Mouse (Mus musculus): ENCODE measurements around the gene Rad23b. TPM values are rescaled to one million over a fixed set of nuclear protein-coding genes. Genes with fewer than 3 reads are reported as not detected.
"Not testable (repeated sequence)": the region's sequence is repeated elsewhere in the genome, so short reads cannot be mapped to it uniquely, and the experiment has no call there.

Rad23b gene
- polyA plus RNA-seq, 1 experiment from 2014 or later, result 39.9 TPM

- TF ChIP-seq EP300 (IDR thresholded peaks at IDR 0.05; ENCODE audit: low read depth) (no peak), CTCF (IDR thresholded peaks at IDR 0.05; ENCODE audit: low read depth) (peak; percentile 76)
- H3K4me3 ChIP-seq (ENCODE audit: low read depth, low read length), result no peak overlapping the region
- H3K27ac ChIP-seq (ENCODE audit: low read depth), result no peak overlapping the region
- H3K9me3 ChIP-seq (ENCODE audit: low read length), result peaks cover 6% of the 10 kb centered on the region; the same call in 1 of the 2 replicates
- ATAC-seq (0 out of 2 replicates have a peak, but pooled peaks have one; percentile 43), DNase-seq (peak; percentile 69)
- H3K27me3 ChIP-seq (ENCODE audit: insufficient read depth, low read length), result no peaks in the 10 kb centered on the region
- no peaks in the 10 kb centered on the region for H3K4me1 ChIP-seq (ENCODE audit: insufficient read depth)
- no peak overlapping the region for H3K4me2 ChIP-seq (ENCODE audit: low read depth, low read length)
- no peak overlapping the region for H3K9ac ChIP-seq (replicated peaks)
- WGBS (ENCODE audit: insufficient replicate concordance), result 42% methylated on average over 17 of the region's 17 CpGs
- no peaks in the 10 kb centered on the region for H3K36me3 ChIP-seq (replicated peaks; ENCODE audit: insufficient read depth, low read length)
Measured at GRCm38 (mm10) chr4:55397911-55398762, 48.3 kb downstream of the Rad23b start.

- ATAC-seq, result no peak
- DNase-seq, result no peak
- Histone ChIP-seq H3K4me1 (ENCODE audit: insufficient read depth) (no peaks in the 10 kb centered on the region), H3K4me3 (ENCODE audit: low read depth, low read length) (no peak overlapping the region), H3K9me3 (ENCODE audit: low read length) (peaks cover 6% of the 10 kb centered on the region; the same call in 1 of the 2 replicates), H3K36me3 (replicated peaks; ENCODE audit: insufficient read depth, low read length) (no peaks in the 10 kb centered on the region), H3K9ac (replicated peaks) (no peak overlapping the region), H3K27ac (ENCODE audit: low read depth) (no peak overlapping the region), H3K4me2 (ENCODE audit: low read depth, low read length) (no peak overlapping the region), H3K27me3 (ENCODE audit: insufficient read depth, low read length) (no peaks in the 10 kb centered on the region)
- TF ChIP-seq CTCF (IDR thresholded peaks at IDR 0.05; ENCODE audit: low read depth), result no peak
- no peak for TF ChIP-seq EP300 (IDR thresholded peaks at IDR 0.05; ENCODE audit: low read depth)
- WGBS (ENCODE audit: insufficient replicate concordance), result 76% methylated on average over 11 of the region's 11 CpGs
Measured at GRCm38 (mm10) chr4:55398901-55399300, 49.1 kb downstream of the Rad23b start.

GRCm38 (mm10) chr4:55405329-55405728, 55.5 kb downstream of the Rad23b start:
- H3K4me1 ChIP-seq (ENCODE audit: insufficient read depth), result no peaks in the 10 kb centered on the region
- peaks cover 6% of the 10 kb centered on the region; the same call in 1 of the 2 replicates for H3K9me3 ChIP-seq (ENCODE audit: low read length)
- no peaks in the 10 kb centered on the region for H3K36me3 ChIP-seq (replicated peaks; ENCODE audit: insufficient read depth, low read length)
- ATAC-seq, result no peak
- 69% methylated on average over 3 of the region's 3 CpGs for WGBS (ENCODE audit: insufficient replicate concordance)
- H3K4me2 ChIP-seq (ENCODE audit: low read depth, low read length), result no peak overlapping the region
- H3K27me3 ChIP-seq (ENCODE audit: insufficient read depth, low read length), result no peaks in the 10 kb centered on the region
- no peak overlapping the region for H3K27ac ChIP-seq (ENCODE audit: low read depth)
- no peak overlapping the region for H3K4me3 ChIP-seq (ENCODE audit: low read depth, low read length)
- TF ChIP-seq CTCF (IDR thresholded peaks at IDR 0.05; ENCODE audit: low read depth) (no peak), EP300 (IDR thresholded peaks at IDR 0.05; ENCODE audit: low read depth) (no peak)
- H3K9ac ChIP-seq (replicated peaks), result no peak overlapping the region
- DNase-seq, result no peak

GRCm38 (mm10) chr4:55406558-55406957, 56.7 kb downstream of the Rad23b start:
- H3K4me1 ChIP-seq (ENCODE audit: insufficient read depth), result no peaks in the 10 kb centered on the region
- H3K9ac ChIP-seq (replicated peaks), result no peak overlapping the region
- no peak overlapping the region for H3K4me2 ChIP-seq (ENCODE audit: low read depth, low read length)
- ATAC-seq (no peak), DNase-seq (no peak)
- 89% methylated on average over 1 of the region's 1 CpGs for WGBS (ENCODE audit: insufficient replicate concordance)
- no peak for TF ChIP-seq CTCF (IDR thresholded peaks at IDR 0.05; ENCODE audit: low read depth)
- no peak for TF ChIP-seq EP300 (IDR thresholded peaks at IDR 0.05; ENCODE audit: low read depth)
- no peaks in the 10 kb centered on the region for H3K36me3 ChIP-seq (replicated peaks; ENCODE audit: insufficient read depth, low read length)
- H3K27me3 ChIP-seq (ENCODE audit: insufficient read depth, low read length), result no peaks in the 10 kb centered on the region
- no peak overlapping the region for H3K4me3 ChIP-seq (ENCODE audit: low read depth, low read length)
- H3K27ac ChIP-seq (ENCODE audit: low read depth), result no peak overlapping the region
- peaks cover under 1% of the 10 kb centered on the region; the same call in 1 of the 2 replicates for H3K9me3 ChIP-seq (ENCODE audit: low read length)

GRCm38 (mm10) chr4:55408081-55408480, 58.2 kb downstream of the Rad23b start:
- no peak overlapping the region for H3K27ac ChIP-seq (ENCODE audit: low read depth)
- H3K4me3 ChIP-seq (ENCODE audit: low read depth, low read length), result no peak overlapping the region
- H3K36me3 ChIP-seq (replicated peaks; ENCODE audit: insufficient read depth, low read length), result no peaks in the 10 kb centered on the region
- H3K27me3 ChIP-seq (ENCODE audit: insufficient read depth, low read length), result no peaks in the 10 kb centered on the region
- ATAC-seq, result no peak
- no peak overlapping the region for H3K9ac ChIP-seq (replicated peaks)
- no peak overlapping the region for H3K4me2 ChIP-seq (ENCODE audit: low read depth, low read length)
- TF ChIP-seq CTCF (IDR thresholded peaks at IDR 0.05; ENCODE audit: low read depth) (no peak), EP300 (IDR thresholded peaks at IDR 0.05; ENCODE audit: low read depth) (no peak)
- no peaks in the 10 kb centered on the region for H3K4me1 ChIP-seq (ENCODE audit: insufficient read depth)
- DNase-seq, result no peak
- H3K9me3 ChIP-seq (ENCODE audit: low read length), result no peaks in the 10 kb centered on the region
- WGBS (ENCODE audit: insufficient replicate concordance), result 70% methylated on average over 2 of the region's 2 CpGs

GRCm38 (mm10) chr4:55409025-55409424, 59.2 kb downstream of the Rad23b start:
- ATAC-seq (no peak), DNase-seq (no peak)
- Histone ChIP-seq H3K9ac (replicated peaks) (no peak overlapping the region), H3K4me1 (ENCODE audit: insufficient read depth) (no peaks in the 10 kb centered on the region), H3K4me2 (ENCODE audit: low read depth, low read length) (no peak overlapping the region), H3K9me3 (ENCODE audit: low read length) (no peaks in the 10 kb centered on the region), H3K27ac (ENCODE audit: low read depth) (no peak overlapping the region), H3K36me3 (replicated peaks; ENCODE audit: insufficient read depth, low read length) (no peaks in the 10 kb centered on the region), H3K4me3 (ENCODE audit: low read depth, low read length) (no peak overlapping the region), H3K27me3 (ENCODE audit: insufficient read depth, low read length) (no peaks in the 10 kb centered on the region)
- 88% methylated on average over 16 of the region's 16 CpGs for WGBS (ENCODE audit: insufficient replicate concordance)
- no peak for TF ChIP-seq EP300 (IDR thresholded peaks at IDR 0.05; ENCODE audit: low read depth)
- peak; percentile 37 for TF ChIP-seq CTCF (IDR thresholded peaks at IDR 0.05; ENCODE audit: low read depth)

- 0 out of 2 replicates have a peak, but pooled peaks have one; percentile 51 for ATAC-seq
- not testable (repeated sequence) for H3K4me1 ChIP-seq (ENCODE audit: insufficient read depth); H3K9me3 ChIP-seq (ENCODE audit: low read length); H3K36me3 ChIP-seq (replicated peaks; ENCODE audit: insufficient read depth, low read length); H3K27me3 ChIP-seq (ENCODE audit: insufficient read depth, low read length); H3K4me2 ChIP-seq (ENCODE audit: low read depth, low read length); H3K27ac ChIP-seq (ENCODE audit: low read depth); DNase-seq; H3K4me3 ChIP-seq (ENCODE audit: low read depth, low read length); H3K9ac ChIP-seq (replicated peaks)
- 60% methylated on average over 1 of the region's 1 CpGs for WGBS (ENCODE audit: insufficient replicate concordance)
Measured at GRCm38 (mm10) chr4:55409578-55410224, 59.9 kb downstream of the Rad23b start.

Measured in liver, postnatal 0 days (tissue).